Mouse (Mus musculus) G1E (cell line): ENCODE measurements around the gene Gm20458.

Experiments
- CTCF ChIP-seq: IDR thresholded peaks from 2 replicates; pipeline ENCODE4 v1.5.1; 2012; ENCODE audit warnings: low read depth, low read length, inconsistent platforms, mixed read lengths
- GATA1 ChIP-seq: IDR thresholded peaks from 2 replicates; pipeline ENCODE4 v1.6.1; 2012; ENCODE audit warnings: borderline replicate concordance, low read length, inconsistent platforms, mixed read lengths
- GATA2 ChIP-seq: IDR thresholded peaks from 2 replicates; pipeline ENCODE4 v1.6.1; 2012; ENCODE audit warnings: low read depth, low read length, inconsistent platforms, borderline replicate concordance
- TAL1 ChIP-seq: conservative IDR thresholded peaks from 2 replicates; pipeline ENCODE4 v1.6.1; 2012; ENCODE audit warnings: low read depth, low read length, inconsistent platforms, mixed read lengths

DNA sequence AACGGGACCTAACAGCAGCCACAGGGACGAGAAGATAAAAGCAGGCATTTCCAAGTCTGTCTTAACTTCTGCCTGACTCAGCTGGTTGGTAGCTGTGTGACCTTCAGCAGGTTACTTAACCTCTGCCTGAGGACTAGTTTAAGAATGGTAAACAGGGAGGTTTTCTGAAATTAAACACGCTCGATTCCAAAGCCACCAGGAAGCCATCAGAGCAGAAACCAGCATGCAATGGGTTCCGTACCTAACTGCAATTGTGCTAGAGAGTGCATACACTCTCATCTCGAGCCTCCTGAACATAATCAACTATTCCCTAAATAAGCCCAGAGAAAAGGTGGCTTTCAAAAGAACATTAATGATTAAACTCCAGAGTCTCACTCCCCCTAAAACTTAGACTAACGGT is 19.0 kb upstream of the Gm20458 start:
- no peak for TF ChIP-seq GATA2
- TF ChIP-seq CTCF, result no peak
- TF ChIP-seq GATA1, result no peak
- no peak for TF ChIP-seq TAL1
